Mouse (Mus musculus) C2C12 (cell line): ENCODE results near the gene Ncapd2. TPM values are rescaled to one million over a fixed set of nuclear protein-coding genes. Genes with fewer than 3 reads are reported as not detected.

Experiments used
- H3K27me3 ChIP-seq: one replicate; pipeline ENCODE4 v1.6.1; 2011; ENCODE audit not compliant: control insufficient read depth, insufficient read depth, insufficient read length
- H3K36me3 ChIP-seq: one replicate; pipeline ENCODE4 v1.6.1; 2011; ENCODE audit not compliant: control insufficient read depth, insufficient read depth
- H3K4me3 ChIP-seq: one replicate; pipeline ENCODE4 v1.5.1; 2011; ENCODE audit warnings: mild to moderate bottlenecking, control low read depth; ENCODE audit not compliant: poor library complexity, insufficient read depth, severe bottlenecking
- H3K79me2 ChIP-seq: one replicate; pipeline ENCODE4 v1.6.1; 2011; ENCODE audit not compliant: control insufficient read depth, insufficient read depth
- H3K79me3 ChIP-seq: one replicate; pipeline ENCODE4 v1.6.1; 2011; ENCODE audit warnings: low read depth, control low read depth
- H3ac ChIP-seq: one replicate; pipeline ENCODE3; 2011; ENCODE audit warnings: low read depth; ENCODE audit not compliant: control insufficient read depth, insufficient read length
- CEBPB ChIP-seq: IDR thresholded peaks from one replicate; pipeline ENCODE4 v1.6.1; 2011; ENCODE audit warnings: low read depth, mild to moderate bottlenecking, control low read depth, moderate library complexity
- CTCF ChIP-seq: IDR thresholded peaks from one replicate; pipeline ENCODE4 v1.5.1; 2011; ENCODE audit not compliant: control insufficient read depth, insufficient read depth, insufficient read length
- FOSL1 ChIP-seq: IDR thresholded peaks from one replicate; pipeline ENCODE4 v1.8.0; 2011; ENCODE audit warnings: mild to moderate bottlenecking, low read length; ENCODE audit not compliant: poor library complexity, insufficient read depth, severe bottlenecking
- MAX ChIP-seq: IDR thresholded peaks from one replicate; pipeline ENCODE4 v1.6.1; 2011; ENCODE audit warnings: mild to moderate bottlenecking, control low read depth
- MYOD1 ChIP-seq: IDR thresholded peaks from one replicate; pipeline ENCODE4 v1.6.1; 2011; ENCODE audit warnings: low read depth; ENCODE audit not compliant: control insufficient read depth, insufficient read length
- MYOG ChIP-seq: IDR thresholded peaks from one replicate; pipeline ENCODE4 v1.6.1; 2011; ENCODE audit not compliant: control insufficient read depth, insufficient read length; ENCODE audit errors: extremely low read depth
- USF1 ChIP-seq: IDR thresholded peaks from one replicate; pipeline ENCODE4 v1.6.1; 2011; ENCODE audit warnings: low read depth, mild to moderate bottlenecking, control low read depth, moderate library complexity
- polyA plus RNA-seq: library from polyadenylated mRNA; unstranded; fragments of >200 nt; fragmentation: generic; extraction: Trizol; gene quantifications from one replicate; pipeline ENCODE4 v1.2.1, GENCODE M21; 2012; ENCODE audit warnings: missing spikeins

Ncapd2 gene
- polyA plus RNA-seq, 1 experiment, result 78.7 TPM

DNA sequence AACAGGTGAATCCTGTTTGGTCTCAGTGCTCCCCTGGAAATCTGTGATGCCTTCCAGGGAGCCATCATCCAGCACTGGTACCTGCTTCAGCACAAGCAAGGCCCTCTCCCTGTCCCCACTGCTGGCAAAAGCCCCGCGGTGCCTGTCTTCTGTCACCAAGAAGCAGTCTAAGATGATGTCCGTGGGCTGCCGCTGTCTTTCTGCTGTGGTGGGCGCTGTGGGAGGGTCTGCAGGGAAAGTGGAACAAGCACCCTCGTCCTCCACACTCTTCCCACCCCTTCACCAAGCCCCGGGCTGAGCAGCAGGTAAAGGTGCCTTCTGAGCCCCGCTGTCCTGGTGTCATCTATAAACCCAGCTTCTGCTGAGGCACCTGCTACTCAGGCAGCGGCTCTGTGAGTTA, 39.1 kb upstream of the Ncapd2 start:
- no peaks in the 10 kb centered on the region for H3K27me3 ChIP-seq
- no peak for TF ChIP-seq MYOG
- no peak for TF ChIP-seq USF1
- no peak for TF ChIP-seq MAX
- no peak for TF ChIP-seq MYOD1
- TF ChIP-seq FOSL1, result no peak
- no peak for TF ChIP-seq CTCF
- no peak for TF ChIP-seq CEBPB
- no peaks in the 10 kb centered on the region for H3K79me2 ChIP-seq
- peak overlapping the region; percentile 9 for H3ac ChIP-seq
- no peaks in the 10 kb centered on the region for H3K79me3 ChIP-seq
- H3K36me3 ChIP-seq, result no peaks in the 10 kb centered on the region
- no peak overlapping the region for H3K4me3 ChIP-seq

DNA sequence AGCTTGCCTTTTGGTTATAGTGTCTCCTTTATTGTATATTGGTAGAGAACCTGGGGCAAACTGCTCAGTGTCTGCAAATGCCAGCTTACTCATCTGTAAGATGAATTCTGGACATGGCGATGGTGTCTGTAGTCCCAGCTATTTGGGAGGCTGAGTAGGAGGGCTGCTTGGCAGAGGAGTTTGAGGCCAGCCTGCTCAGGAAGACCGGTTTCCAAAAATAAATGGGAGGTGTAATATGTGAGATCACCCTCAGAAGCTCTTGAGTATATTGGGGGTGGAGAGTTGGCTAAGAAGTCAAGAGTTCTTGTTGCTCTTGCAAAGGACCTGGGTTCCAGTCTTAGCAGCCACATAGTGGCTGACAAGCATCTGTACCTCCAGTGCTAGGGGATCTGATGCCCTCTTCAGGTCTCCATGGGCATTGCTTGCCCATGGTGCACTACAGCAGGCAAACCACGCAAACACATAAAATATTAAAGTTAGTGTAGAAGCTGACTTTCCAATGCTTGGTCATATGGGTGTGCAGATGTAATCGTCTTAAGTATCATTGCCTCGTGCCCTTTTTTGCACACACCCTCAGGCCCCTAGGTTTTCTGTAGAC, 34.1 kb upstream of the Ncapd2 start:
- no peaks in the 10 kb centered on the region for H3K36me3 ChIP-seq
- no peaks in the 10 kb centered on the region for H3K79me3 ChIP-seq
- no peaks in the 10 kb centered on the region for H3K27me3 ChIP-seq
- no peak for TF ChIP-seq FOSL1
- no peaks in the 10 kb centered on the region for H3K79me2 ChIP-seq
- no peak overlapping the region for H3K4me3 ChIP-seq
- H3ac ChIP-seq, result no peak overlapping the region

GRCm38 (mm10) chr6:125222577-125222976, 31.1 kb upstream of the Ncapd2 start:
- Histone ChIP-seq H3K27me3 (no peaks in the 10 kb centered on the region), H3K79me3 (no peaks in the 10 kb centered on the region), H3K79me2 (no peaks in the 10 kb centered on the region), H3ac (no peak overlapping the region), H3K36me3 (no peaks in the 10 kb centered on the region), H3K4me3 (no peak overlapping the region)
- no peak for TF ChIP-seq MYOG
- no peak for TF ChIP-seq FOSL1
- TF ChIP-seq USF1, result no peak
- no peak for TF ChIP-seq MAX
- TF ChIP-seq MYOD1, result no peak

DNA sequence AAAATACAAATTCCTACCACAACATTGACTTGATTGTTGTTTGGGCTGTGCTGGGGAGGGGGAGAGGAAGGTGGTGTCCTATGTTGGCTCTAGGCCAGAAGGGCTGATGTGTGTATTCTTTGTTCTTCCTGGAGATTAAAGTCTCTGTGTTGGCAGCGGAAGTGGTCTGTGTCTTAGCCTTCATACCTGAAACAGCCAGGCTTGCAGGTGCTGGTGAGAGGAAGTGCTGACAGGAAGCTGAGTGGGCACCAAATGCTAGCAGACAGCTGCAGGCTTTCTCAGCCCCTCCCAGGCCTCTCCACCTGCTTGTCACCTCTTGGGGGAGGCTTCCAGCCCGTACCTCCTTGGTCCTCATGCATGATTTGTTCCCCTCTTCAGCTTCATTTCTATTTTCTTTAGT, 30.6 kb upstream of the Ncapd2 start:
- H3K79me2 ChIP-seq, result no peaks in the 10 kb centered on the region
- no peak overlapping the region for H3K4me3 ChIP-seq
- no peaks in the 10 kb centered on the region for H3K27me3 ChIP-seq
- TF ChIP-seq CTCF, result no peak
- no peak for TF ChIP-seq CEBPB
- TF ChIP-seq FOSL1, result no peak
- no peak for TF ChIP-seq USF1
- no peak for TF ChIP-seq MYOG
- no peak for TF ChIP-seq MAX
- TF ChIP-seq MYOD1, result no peak
- H3ac ChIP-seq, result no peak overlapping the region
- no peaks in the 10 kb centered on the region for H3K36me3 ChIP-seq
- no peaks in the 10 kb centered on the region for H3K79me3 ChIP-seq

GRCm38 (mm10) chr6:125221115-125221745, 29.7 kb upstream of the Ncapd2 start:
- Histone ChIP-seq H3K79me3 (no peaks in the 10 kb centered on the region), H3K79me2 (no peaks in the 10 kb centered on the region)
- TF ChIP-seq MYOD1 (no peak), MYOG (no peak), CTCF (no peak), FOSL1 (no peak), CEBPB (no peak), USF1 (no peak), MAX (no peak)

DNA sequence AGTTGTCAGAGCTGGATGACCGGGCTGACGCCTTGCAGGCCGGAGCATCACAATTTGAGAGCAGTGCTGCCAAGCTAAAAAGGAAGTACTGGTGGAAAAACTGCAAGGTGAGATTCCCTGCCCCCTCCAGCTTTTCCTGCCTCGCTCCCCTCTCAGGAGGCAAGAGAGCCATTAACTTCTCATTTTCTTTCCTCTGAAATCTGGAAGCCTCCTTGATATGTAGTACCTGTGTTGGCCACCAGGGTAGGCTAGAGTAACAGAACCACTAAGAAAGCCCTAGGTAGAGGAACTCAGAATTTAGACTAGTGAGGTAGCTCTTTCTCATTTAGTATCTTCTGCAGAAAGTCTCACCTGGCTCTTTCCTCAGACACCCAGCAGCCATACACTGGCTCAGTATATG, 27.5 kb upstream of the Ncapd2 start:
- no peaks in the 10 kb centered on the region for H3K36me3 ChIP-seq
- TF ChIP-seq FOSL1 (no peak), MYOG (no peak), CTCF (peak; percentile 5), MYOD1 (no peak), USF1 (no peak), MAX (no peak), CEBPB (no peak)
- H3ac ChIP-seq, result no peak overlapping the region
- no peak overlapping the region for H3K4me3 ChIP-seq
- no peaks in the 10 kb centered on the region for H3K27me3 ChIP-seq
- no peaks in the 10 kb centered on the region for H3K79me2 ChIP-seq
- no peaks in the 10 kb centered on the region for H3K79me3 ChIP-seq

More at GRCm38 (mm10) chr6:125221115-125221745, 29.7 kb upstream of the Ncapd2 start:
- no peaks in the 10 kb centered on the region for H3K36me3 ChIP-seq
- H3ac ChIP-seq, result no peak overlapping the region
- no peaks in the 10 kb centered on the region for H3K27me3 ChIP-seq
- no peak overlapping the region for H3K4me3 ChIP-seq
